ENCODE assay signal across 9 mouse cellular contexts in the genomic region with DNA sequence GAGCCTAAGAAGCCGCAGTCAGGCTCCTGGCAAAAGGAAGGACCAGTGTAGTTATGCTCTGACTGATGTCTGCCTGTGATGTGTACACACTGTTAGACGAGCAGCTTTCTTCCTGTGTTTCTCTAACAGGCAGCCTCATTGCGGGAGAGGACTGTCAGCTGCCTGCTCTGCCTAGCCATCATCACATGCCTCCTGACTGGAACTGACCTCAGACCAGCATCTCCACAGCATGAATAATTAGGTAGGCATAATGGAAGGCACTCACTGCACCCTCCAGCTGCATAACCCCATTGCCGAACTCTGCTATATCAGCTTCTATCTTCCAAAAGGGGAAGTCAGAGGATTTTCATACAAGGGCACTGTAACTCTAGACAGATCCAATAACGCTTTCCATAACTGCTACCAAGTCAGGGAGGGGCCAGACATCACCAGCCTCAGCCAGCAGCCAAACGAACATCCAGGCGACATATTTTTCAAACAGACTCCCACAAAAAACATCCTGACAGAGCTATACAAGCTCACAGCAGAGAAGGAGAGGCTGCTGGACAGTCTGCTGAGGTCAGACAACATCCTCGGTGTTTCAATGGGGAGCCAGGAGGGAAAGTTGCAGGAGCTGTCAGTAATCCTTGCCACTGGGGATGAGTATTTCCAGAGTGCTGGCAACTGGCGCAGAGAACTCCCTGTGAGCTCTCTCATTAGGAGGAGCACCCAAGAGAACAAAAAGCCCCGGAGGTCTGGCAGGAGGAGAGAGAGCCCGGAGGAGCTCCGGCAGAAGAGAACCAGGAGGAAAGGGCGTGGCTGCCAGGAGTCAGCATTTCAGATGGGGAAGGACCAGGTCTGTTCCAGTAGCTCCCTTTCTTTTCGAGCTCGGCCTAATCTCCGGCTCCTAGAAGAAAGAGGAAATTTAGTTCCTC. TPM values are rescaled to one million over a fixed set of nuclear protein-coding genes. Genes with fewer than 3 reads are reported as not detected.
DNase-seq lines count a peak whose midpoint lies in the region; ATAC-seq lines count a peak whose summit lies in the region.
"Had no signal": no experiment of that assay in that cellular context is flagged by ENCODE, and none has a peak within 500 bp of the region (broad histone marks: within the 10 kb centered on the region; RNA-seq: fewer than 3 reads in every experiment).

No protein-coding gene starts in this region.

- H3K27ac ChIP-seq in limb, embryonic 13.5 days: no peak overlapping the region
- H3K27ac ChIP-seq in limb, embryonic 10.5 days: no peak overlapping the region
- 0 out of 2 replicates have a peak overlapping the region, but pooled peaks have one; percentile 13 for H3K27ac ChIP-seq in hindbrain, embryonic 11.5 days (ENCODE audit: low read depth, low read length)
- no peak overlapping the region for H3K27ac ChIP-seq in neural tube, embryonic 15.5 days (replicated peaks)
- H3K27ac ChIP-seq: liver, embryonic 12.5 days had no signal

- WGBS in limb, embryonic 13.5 days: 43% methylated on average over 16 of the region's 16 CpGs
- 52% methylated on average over 16 of the region's 16 CpGs for WGBS in limb, embryonic 10.5 days
- WGBS in hindbrain, embryonic 11.5 days: 57% methylated on average over 16 of the region's 16 CpGs
- WGBS in neural tube, embryonic 15.5 days: 53% methylated on average over 16 of the region's 16 CpGs

- no peak overlapping the region for H3K4me3 ChIP-seq in limb, embryonic 13.5 days
- no peak overlapping the region for H3K4me3 ChIP-seq in limb, embryonic 10.5 days
- no peak overlapping the region for H3K4me3 ChIP-seq in hindbrain, embryonic 11.5 days (ENCODE audit: low read depth, low read length)
- no peak overlapping the region for H3K4me3 ChIP-seq in neural tube, embryonic 15.5 days (replicated peaks)
- H3K4me3 ChIP-seq: liver, embryonic 12.5 days had no signal

- 0 out of 2 replicates have a peak overlapping the region, but pooled peaks have one; percentile 35 for H3K9ac ChIP-seq in limb, embryonic 13.5 days
- no peak overlapping the region for H3K9ac ChIP-seq in hindbrain, embryonic 11.5 days (ENCODE audit: low read depth, low read length)
- no peak overlapping the region for H3K9ac ChIP-seq in neural tube, embryonic 15.5 days (replicated peaks)
- H3K9ac ChIP-seq: liver, embryonic 12.5 days had no signal

- no peaks in the 10 kb centered on the region for H3K9me3 ChIP-seq in limb, embryonic 13.5 days
- no peaks in the 10 kb centered on the region for H3K9me3 ChIP-seq in limb, embryonic 10.5 days (replicated peaks)
- no peaks in the 10 kb centered on the region for H3K9me3 ChIP-seq in hindbrain, embryonic 11.5 days (ENCODE audit: control insufficient read depth, low read length)
- no peaks in the 10 kb centered on the region for H3K9me3 ChIP-seq in neural tube, embryonic 15.5 days (replicated peaks)
- H3K9me3 ChIP-seq: liver, embryonic 12.5 days had no signal

- peaks cover 8% of the 10 kb centered on the region; the same call in 1 of the 2 replicates for H3K4me1 ChIP-seq in limb, embryonic 13.5 days
- H3K4me1 ChIP-seq in limb, embryonic 10.5 days: peaks cover 8% of the 10 kb centered on the region; the same call in 1 of the 2 replicates
- H3K4me1 ChIP-seq in hindbrain, embryonic 11.5 days (replicated peaks; ENCODE audit: control insufficient read depth, insufficient read depth, low read length): no peaks in the 10 kb centered on the region; the same call in 1 of the 2 replicates
- H3K4me1 ChIP-seq in neural tube, embryonic 15.5 days: 0 out of 2 replicates have a peak, but pooled peaks cover 7% of the 10 kb centered on the region
- H3K4me1 ChIP-seq: liver, embryonic 12.5 days had no signal

- H3K27me3 ChIP-seq in limb, embryonic 13.5 days: no peaks in the 10 kb centered on the region
- H3K27me3 ChIP-seq in limb, embryonic 10.5 days (ENCODE audit: low read depth, poor library complexity, severe bottlenecking): no peaks in the 10 kb centered on the region
- no peaks in the 10 kb centered on the region for H3K27me3 ChIP-seq in hindbrain, embryonic 11.5 days (ENCODE audit: control insufficient read depth, insufficient read depth, low read length)
- H3K27me3 ChIP-seq in neural tube, embryonic 15.5 days (replicated peaks): no peaks in the 10 kb centered on the region
- H3K27me3 ChIP-seq: liver, embryonic 12.5 days had no signal

- DNase-seq in adrenal gland, adult (ENCODE audit: inconsistent age in 2 of 2, low spot score in 1 of 2): peak; percentile 6 to 23
- no peak for DNase-seq in adrenal gland, postnatal 4 days (ENCODE audit: low spot score in 2 of 2)
- DNase-seq in limb, embryonic 10.5 days (ENCODE audit: low spot score): no peak
- DNase-seq in hindbrain, embryonic 11.5 days (ENCODE audit: low spot score): peak; percentile 6
- DNase-seq in right cerebral cortex, postnatal 14 days: no peak

- ATAC-seq in limb, embryonic 13.5 days (ENCODE audit: low FRiP score, low read depth): no peak; the same call in 1 of the 2 replicates
- peak; percentile 63 for ATAC-seq in hindbrain, embryonic 11.5 days (ENCODE audit: low FRiP score)
- peak; percentile 40 for ATAC-seq in neural tube, embryonic 15.5 days (ENCODE audit: low FRiP score)
- ATAC-seq in activated CD4-positive, CD25-positive, alpha-beta regulatory T cell, adult 4 months: no peak
- ATAC-seq: liver, embryonic 12.5 days had no signal

- H3K4me2 ChIP-seq in limb, embryonic 13.5 days (replicated peaks): peak overlapping the region; percentile 31; the same call in 1 of the 2 replicates
- H3K4me2 ChIP-seq in hindbrain, embryonic 11.5 days (replicated peaks; ENCODE audit: low read depth, low read length): no peak overlapping the region
- no peak overlapping the region for H3K4me2 ChIP-seq in neural tube, embryonic 15.5 days
- H3K4me2 ChIP-seq: liver, embryonic 12.5 days had no signal

- no peaks in the 10 kb centered on the region for H3K36me3 ChIP-seq in limb, embryonic 13.5 days
- H3K36me3 ChIP-seq in limb, embryonic 10.5 days: no peaks in the 10 kb centered on the region
- H3K36me3 ChIP-seq in hindbrain, embryonic 11.5 days (ENCODE audit: control insufficient read depth, insufficient read depth, low read length): no peaks in the 10 kb centered on the region
- no peaks in the 10 kb centered on the region for H3K36me3 ChIP-seq in neural tube, embryonic 15.5 days
- H3K36me3 ChIP-seq: liver, embryonic 12.5 days had no signal

RNA-seq across cellular contexts. Expression of a gene that starts 36.4 kb away (rescaled TPM):
- total RNA-seq in adrenal gland, postnatal 4 days (2021): 10 to 100 TPM in 1 of 2 experiments, 1 to 10 TPM in 1; 3.8 to 11.8 TPM
- polyA plus RNA-seq in limb, embryonic 13.5 days (2015; fragmentation: Nextera tagmentation; extraction: Ambion mirVana): 1.9 and 2.0 TPM in 2 replicates
- polyA plus RNA-seq in limb, embryonic 10.5 days (2016; fragmentation: Nextera tagmentation; extraction: Ambion mirVana): 2.9 and 3.3 TPM in 2 replicates
- 1.3 and 2.0 TPM in 2 replicates for polyA plus RNA-seq in hindbrain, embryonic 11.5 days (2014; fragmentation: Nextera tagmentation; extraction: Ambion mirVana)
- 0.56 and 1.1 TPM in 2 replicates for polyA plus RNA-seq in neural tube, embryonic 15.5 days (2015; fragmentation: Nextera tagmentation; extraction: Ambion mirVana)
- under 1 TPM; 0.19 to 0.37 TPM for polyA plus RNA-seq in activated CD4-positive, CD25-positive, alpha-beta regulatory T cell, adult 4 months (2017; shearing (Covaris generic))

Comparison
In these comparisons a context has a peak if more than half of its experiments do, and no peak if none do; other contexts are left out.
1. DNase-seq: peak in adrenal gland, adult (2 of 2) and hindbrain, embryonic 11.5 days (single experiment); none in adrenal gland, postnatal 4 days (0 of 2), limb, embryonic 10.5 days (single experiment) and right cerebral cortex, postnatal 14 days (single experiment).
2. ATAC-seq: peak in hindbrain, embryonic 11.5 days (single experiment) and neural tube, embryonic 15.5 days (single experiment); none in limb, embryonic 13.5 days (single experiment) and activated CD4-positive, CD25-positive, alpha-beta regulatory T cell, adult 4 months (single experiment).